Mouse (Mus musculus) CH12.LX (cell line): ENCODE data around the gene Mest.

Source experiments
- CHD2 ChIP-seq: IDR thresholded peaks from 2 replicates; pipeline ENCODE4 v1.6.1; 2011; ENCODE audit warnings: low read length, improper control_type of control experiment
- CTCF ChIP-seq, 2 experiments: IDR thresholded peaks in 1 of 2; conservative IDR thresholded peaks in 1 of 2; 2 replicates each; pipeline ENCODE4 v1.5.1; 2011 to 2012; ENCODE audit warnings: low read depth in 2 of 2, low read length in 2 of 2, improper control_type of control experiment in 1 of 2, inconsistent platforms in 1 of 2, mild to moderate bottlenecking in 1 of 2, moderate library complexity in 1 of 2
- ETS1 ChIP-seq: conservative IDR thresholded peaks from 2 replicates; pipeline ENCODE4 v1.6.1; 2012; ENCODE audit warnings: low read depth, mild to moderate bottlenecking, inconsistent platforms, low read length, improper control_type of control experiment, moderate library complexity
- HCFC1 ChIP-seq: IDR thresholded peaks from 2 replicates; pipeline ENCODE4 v1.6.1; 2012; ENCODE audit warnings: low read depth, mild to moderate bottlenecking, inconsistent platforms, low read length, improper control_type of control experiment
- JUN ChIP-seq: IDR thresholded peaks from 2 replicates; pipeline ENCODE4 v1.6.1; 2011; ENCODE audit warnings: low read depth, mild to moderate bottlenecking, low read length, improper control_type of control experiment, moderate library complexity; ENCODE audit not compliant: insufficient read depth
- MAFK ChIP-seq: IDR thresholded peaks from 2 replicates; pipeline ENCODE4 v1.6.1; 2011; ENCODE audit warnings: low read length, improper control_type of control experiment; ENCODE audit not compliant: insufficient replicate concordance
- MAX ChIP-seq: IDR thresholded peaks from 2 replicates; pipeline ENCODE4 v1.6.1; 2011; ENCODE audit warnings: low read length, improper control_type of control experiment
- TBP ChIP-seq: conservative IDR thresholded peaks from 2 replicates; pipeline ENCODE4 v1.6.1; 2011; ENCODE audit warnings: low read depth, low read length, improper control_type of control experiment
- ZC3H11A ChIP-seq: IDR thresholded peaks from 2 replicates; pipeline ENCODE4 v1.6.1; 2012; ENCODE audit warnings: low read depth, mild to moderate bottlenecking, inconsistent platforms, low read length, improper control_type of control experiment
- ZNF384 ChIP-seq: IDR thresholded peaks from 2 replicates; pipeline ENCODE4 v1.6.1; 2012; ENCODE audit warnings: low read depth, low read length, improper control_type of control experiment, inconsistent platforms

DNA sequence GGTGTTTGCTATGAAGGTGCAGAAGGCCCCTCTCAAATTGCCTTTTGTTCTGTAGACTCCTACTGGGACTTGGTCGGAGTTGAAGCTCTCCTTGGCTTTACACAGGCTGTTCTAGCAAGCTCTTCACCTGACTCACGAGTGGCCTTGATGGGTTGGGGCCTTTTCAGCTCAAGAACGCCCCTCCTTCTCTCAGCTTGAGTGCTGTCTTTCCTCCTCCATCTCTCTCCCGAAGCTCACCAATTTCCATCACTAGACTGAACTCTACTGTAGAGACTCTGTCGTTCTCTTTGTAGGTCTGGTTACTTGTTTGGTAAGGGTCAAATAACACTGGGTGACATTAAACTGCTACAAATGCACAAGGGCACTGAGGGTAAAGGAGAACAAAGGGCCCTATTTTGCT, 30.5 kb upstream of the Mest start:
- TF ChIP-seq CTCF (conservative IDR thresholded peaks at IDR 0.05 in 1 of 2, IDR thresholded peaks at IDR 0.05 in 1 of 2; ENCODE audit: low read depth in 2 of 2, low read length in 2 of 2) (no peak), HCFC1 (no peak), MAX (no peak), CHD2 (no peak), ETS1 (no peak), TBP (no peak), MAFK (no peak), JUN (no peak), ZNF384 (no peak), ZC3H11A (no peak)
